Mouse (Mus musculus) G1E (cell line): Measurements from ENCODE around the gene Atf7ip. TPM values are rescaled to one million over a fixed set of nuclear protein-coding genes. Genes with fewer than 3 reads are reported as not detected.

Experiments
- ATAC-seq: 2 replicates; pipeline ENCODE4 v1.8.0; 2016; ENCODE audit warnings: mild to moderate bottlenecking; ENCODE audit not compliant: insufficient number of reproducible peaks, poor library complexity, low FRiP score, severe bottlenecking; ENCODE audit errors: extremely low read depth
- DNase-seq: peaks from one replicate; pipeline ENCODE4 v3.0.0; 2012; ENCODE audit warnings: low spot score
- H3K27me3 ChIP-seq: 2 replicates; pipeline ENCODE4 v1.6.1; 2012; ENCODE audit warnings: mild to moderate bottlenecking, low read length, inconsistent platforms; ENCODE audit not compliant: insufficient read depth
- H3K36me3 ChIP-seq: replicated peaks from 2 replicates; pipeline ENCODE3; 2012; ENCODE audit warnings: mild to moderate bottlenecking, inconsistent platforms
- H3K4me1 ChIP-seq: 2 replicates; pipeline ENCODE4 v1.6.1; 2012; ENCODE audit warnings: low read depth, low read length, inconsistent platforms, mixed read lengths; ENCODE audit not compliant: insufficient read depth
- H3K4me3 ChIP-seq: 2 replicates; pipeline ENCODE4 v1.5.1; 2012; ENCODE audit warnings: low read depth, mild to moderate bottlenecking, inconsistent platforms, low read length, moderate library complexity, mixed read lengths
- H3K9me3 ChIP-seq: replicated peaks from 2 replicates; pipeline ENCODE4 v1.6.1; 2012; ENCODE audit warnings: inconsistent platforms
- CTCF ChIP-seq: IDR thresholded peaks from 2 replicates; pipeline ENCODE4 v1.5.1; 2012; ENCODE audit warnings: low read depth, low read length, inconsistent platforms, mixed read lengths
- GATA1 ChIP-seq: IDR thresholded peaks from 2 replicates; pipeline ENCODE4 v1.6.1; 2012; ENCODE audit warnings: borderline replicate concordance, low read length, inconsistent platforms, mixed read lengths
- GATA2 ChIP-seq: IDR thresholded peaks from 2 replicates; pipeline ENCODE4 v1.6.1; 2012; ENCODE audit warnings: low read depth, low read length, inconsistent platforms, borderline replicate concordance
- POLR2AphosphoS5 ChIP-seq: IDR thresholded peaks from 2 replicates; pipeline ENCODE4 v1.6.1; 2012; ENCODE audit warnings: low read depth, low read length, inconsistent platforms; ENCODE audit not compliant: insufficient replicate concordance
- TAL1 ChIP-seq: conservative IDR thresholded peaks from 2 replicates; pipeline ENCODE4 v1.6.1; 2012; ENCODE audit warnings: low read depth, low read length, inconsistent platforms, mixed read lengths
- polyA plus RNA-seq: library from polyadenylated mRNA; stranded (reverse); fragments of >175 nt; gene quantifications from 2 replicates; pipeline ENCODE4 v1.2.3, GENCODE M21; 2012
- total RNA-seq, 2 experiments: library from RNA; stranded (forward) in 1 of 2; stranded (reverse) in 1 of 2; fragments of 200-1000 nt in 1 of 2; fragments of >200 nt in 1 of 2; fragmentation: Nextera tagmentation in 1 of 2; gene quantifications; 2 replicates each; pipeline ENCODE4 v1.2.3; 2014 to 2017

Gene Atf7ip
- total and polyA plus RNA-seq, 3 experiments, result 24.2 to 192 (median 34.6) TPM

GRCm38 (mm10) chr6:136620361-136621139 is 114.6 kb downstream of the Atf7ip start:
- H3K4me3 ChIP-seq, result no peak overlapping the region
- peak; percentile 67; the same call in 1 of the 2 replicates for ATAC-seq
- TF ChIP-seq TAL1 (no peak), CTCF (peak; percentile 70)

GRCm38 (mm10) chr6:136625421-136625820 is 119.5 kb downstream of the Atf7ip start:
- DNase-seq (no peak), ATAC-seq (no peak)
- TF ChIP-seq POLR2AphosphoS5 (no peak), TAL1 (no peak), GATA2 (no peak), CTCF (no peak), GATA1 (no peak)
- no peaks in the 10 kb centered on the region for H3K9me3 ChIP-seq
- H3K4me3 ChIP-seq, result no peak overlapping the region
- peaks cover 4% of the 10 kb centered on the region; the same call in 1 of the 2 replicates for H3K27me3 ChIP-seq
- H3K4me1 ChIP-seq, result peaks cover 5% of the 10 kb centered on the region
- H3K36me3 ChIP-seq, result no peaks in the 10 kb centered on the region

More at GRCm38 (mm10) chr6:136620361-136621139, 114.6 kb downstream of the Atf7ip start:
- Histone ChIP-seq H3K9me3 (no peaks in the 10 kb centered on the region), H3K4me1 (peaks cover 10% of the 10 kb centered on the region), H3K36me3 (no peaks in the 10 kb centered on the region), H3K27me3 (peaks cover 3% of the 10 kb centered on the region; the same call in 1 of the 2 replicates)
- DNase-seq, result peak; percentile 42

DNA sequence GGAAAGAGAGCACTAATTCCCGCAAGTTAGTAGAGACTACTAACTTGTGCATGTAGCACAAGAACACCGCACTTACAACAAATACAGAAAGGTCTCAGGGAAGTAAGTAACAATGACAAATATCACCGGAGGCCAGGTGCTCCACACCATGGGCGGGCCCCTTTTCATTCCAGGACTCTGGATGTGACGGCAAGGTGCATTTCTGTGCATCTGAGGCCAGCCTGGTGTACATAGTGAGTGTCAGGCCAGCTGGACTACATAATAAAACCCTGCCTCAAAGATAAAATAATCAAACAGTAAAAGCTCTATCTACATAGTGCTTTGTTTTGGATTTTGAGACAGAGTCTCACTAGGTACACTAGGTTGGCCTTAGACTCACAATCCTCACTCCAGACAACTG is 123.7 kb downstream of the Atf7ip start:
- ATAC-seq (no peak), DNase-seq (no peak)
- Histone ChIP-seq H3K4me3 (no peak overlapping the region), H3K36me3 (no peaks in the 10 kb centered on the region), H3K27me3 (peaks cover 4% of the 10 kb centered on the region; the same call in 1 of the 2 replicates), H3K9me3 (no peaks in the 10 kb centered on the region), H3K4me1 (no peaks in the 10 kb centered on the region)
- no peak for TF ChIP-seq GATA2
- TF ChIP-seq CTCF, result no peak
- no peak for TF ChIP-seq TAL1
- no peak for TF ChIP-seq GATA1
- TF ChIP-seq POLR2AphosphoS5, result no peak

DNA sequence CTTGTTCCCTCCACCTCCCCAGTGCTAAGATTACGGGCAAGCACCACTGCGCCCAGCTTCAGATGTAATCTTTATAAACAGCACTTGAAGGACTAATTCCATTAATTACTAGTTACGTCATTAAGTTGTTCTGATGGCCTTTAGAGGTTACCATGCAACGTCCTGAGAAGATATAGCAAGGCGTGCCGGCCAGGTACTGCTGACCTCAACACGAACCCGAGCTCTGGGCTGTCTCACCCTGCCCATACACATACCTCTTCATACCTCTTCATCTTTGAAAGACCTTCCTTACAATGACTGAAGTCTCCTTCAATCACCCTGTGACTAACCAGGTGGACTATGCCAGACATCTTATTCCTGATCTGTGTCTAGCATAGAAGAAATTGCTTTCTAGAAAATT is 125.6 kb downstream of the Atf7ip start:
- Histone ChIP-seq H3K4me3 (no peak overlapping the region), H3K9me3 (no peaks in the 10 kb centered on the region), H3K27me3 (no peaks in the 10 kb centered on the region), H3K4me1 (no peaks in the 10 kb centered on the region), H3K36me3 (no peaks in the 10 kb centered on the region)
- no peak for DNase-seq
- no peak for TF ChIP-seq POLR2AphosphoS5
- TF ChIP-seq GATA1, result no peak
- no peak for TF ChIP-seq TAL1
- TF ChIP-seq GATA2, result no peak
- TF ChIP-seq CTCF, result no peak
- ATAC-seq, result no peak

GRCm38 (mm10) chr6:136631945-136632534 is 126.1 kb downstream of the Atf7ip start:
- ATAC-seq (no peak), DNase-seq (no peak)
- Histone ChIP-seq H3K27me3 (no peaks in the 10 kb centered on the region), H3K36me3 (no peaks in the 10 kb centered on the region), H3K4me3 (no peak overlapping the region), H3K4me1 (no peaks in the 10 kb centered on the region), H3K9me3 (no peaks in the 10 kb centered on the region)
- TF ChIP-seq GATA2 (no peak), CTCF (no peak), TAL1 (no peak), POLR2AphosphoS5 (no peak), GATA1 (no peak)

DNA sequence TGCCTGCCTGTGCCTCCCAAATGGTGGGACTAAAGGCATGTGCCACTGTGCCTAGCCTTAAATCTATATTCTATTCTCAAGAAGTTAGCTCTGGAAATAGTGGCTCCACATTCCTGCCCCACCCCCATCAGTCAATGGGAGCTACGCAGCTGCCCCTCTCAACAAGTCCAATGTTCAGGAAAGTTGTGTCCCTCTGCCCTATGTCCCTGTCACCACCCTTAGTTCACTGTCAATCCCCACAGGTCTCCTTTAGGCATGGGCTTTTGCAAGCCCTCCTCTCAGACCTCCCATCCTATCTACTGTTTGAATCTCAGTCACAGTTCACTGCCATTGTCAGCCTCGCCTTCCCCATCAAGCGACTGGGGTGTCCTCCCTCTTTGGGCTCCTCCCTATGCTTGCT is 127.2 kb downstream of the Atf7ip start:
- ATAC-seq (no peak), DNase-seq (no peak)
- no peaks in the 10 kb centered on the region for H3K9me3 ChIP-seq
- H3K4me1 ChIP-seq, result no peaks in the 10 kb centered on the region
- no peaks in the 10 kb centered on the region for H3K27me3 ChIP-seq
- H3K4me3 ChIP-seq, result no peak overlapping the region
- no peaks in the 10 kb centered on the region for H3K36me3 ChIP-seq
- TF ChIP-seq POLR2AphosphoS5, result no peak
- TF ChIP-seq GATA2, result no peak
- TF ChIP-seq GATA1, result no peak
- no peak for TF ChIP-seq TAL1
- no peak for TF ChIP-seq CTCF
